Mouse (Mus musculus) layer of hippocampus, adult 2 months (tissue): ENCODE results near the gene Tgfb2. TPM values are rescaled to one million over a fixed set of nuclear protein-coding genes. Genes with fewer than 3 reads are reported as not detected.

Experiments
- DNase-seq, 2 experiments: peaks; one replicate each; pipeline ENCODE4 v3.0.0; 2022; ENCODE audit warnings: low spot score in 2 of 2
- H3K27ac ChIP-seq: fragments of 200-600 bp; 2 replicates; pipeline ENCODE4 v1.8.1; 2022
- H3K4me3 ChIP-seq: fragments of 200-600 bp; 2 replicates; pipeline ENCODE4 v1.8.1; 2022; ENCODE audit warnings: mild to moderate bottlenecking
- CTCF ChIP-seq: fragments of 200-600 bp; conservative IDR thresholded peaks from 2 replicates; pipeline ENCODE4 v1.8.1; 2022; ENCODE audit warnings: antibody characterized with exemption, mild to moderate bottlenecking, moderate library complexity
- total RNA-seq, 2 experiments: library from RNA; stranded (reverse); gene quantifications; 2 replicates each; pipeline ENCODE4 v1.2.3; 2021

Tgfb2 gene
- total RNA-seq, 2 experiments from 2014 or later: 27.0 to 35.4 TPM

DNA sequence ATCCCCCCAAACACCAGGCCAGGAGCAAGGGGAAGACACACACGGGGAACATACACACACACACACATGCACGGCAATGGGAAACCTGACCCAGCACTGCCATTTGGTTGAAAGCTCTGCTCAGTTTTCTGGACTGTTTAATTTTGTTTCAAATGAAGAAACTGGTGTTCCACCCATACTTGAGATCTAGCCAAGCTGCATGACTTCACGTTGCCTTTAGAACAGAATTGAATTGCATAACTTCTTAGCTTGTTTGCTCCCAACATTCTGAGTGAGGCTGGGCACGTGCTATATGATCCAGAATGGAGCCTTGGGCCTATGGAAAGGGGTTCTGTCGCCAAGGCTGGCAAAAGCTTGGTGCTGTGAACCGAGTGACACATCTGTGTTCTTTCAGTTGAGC, 87.5 kb downstream of the Tgfb2 start:
- no peak for DNase-seq
- Histone ChIP-seq H3K27ac (no peak overlapping the region), H3K4me3 (no peak overlapping the region)
- TF ChIP-seq CTCF: no peak

DNA sequence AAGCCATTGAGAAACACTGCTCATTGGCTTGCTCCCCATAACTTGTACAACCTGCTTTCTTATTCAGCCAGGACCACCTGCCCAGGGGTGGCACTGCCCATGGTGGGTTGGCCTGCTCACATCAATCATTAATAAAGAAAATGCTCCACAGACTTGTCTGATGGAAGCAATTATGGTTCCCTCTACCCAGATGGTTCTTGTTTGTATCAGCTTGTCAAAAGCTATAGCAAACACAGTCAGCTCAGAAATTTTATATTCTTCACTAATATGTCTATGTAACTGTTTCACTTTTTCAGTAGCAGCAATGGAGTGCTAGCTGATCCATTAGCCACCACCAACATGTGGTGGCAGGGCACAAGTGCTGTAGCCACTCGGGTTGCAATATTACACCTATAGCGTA, 94.4 kb downstream of the Tgfb2 start:
- H3K27ac ChIP-seq: no peak overlapping the region
- no peak overlapping the region for H3K4me3 ChIP-seq
- no peak for TF ChIP-seq CTCF
- DNase-seq: no peak

DNA sequence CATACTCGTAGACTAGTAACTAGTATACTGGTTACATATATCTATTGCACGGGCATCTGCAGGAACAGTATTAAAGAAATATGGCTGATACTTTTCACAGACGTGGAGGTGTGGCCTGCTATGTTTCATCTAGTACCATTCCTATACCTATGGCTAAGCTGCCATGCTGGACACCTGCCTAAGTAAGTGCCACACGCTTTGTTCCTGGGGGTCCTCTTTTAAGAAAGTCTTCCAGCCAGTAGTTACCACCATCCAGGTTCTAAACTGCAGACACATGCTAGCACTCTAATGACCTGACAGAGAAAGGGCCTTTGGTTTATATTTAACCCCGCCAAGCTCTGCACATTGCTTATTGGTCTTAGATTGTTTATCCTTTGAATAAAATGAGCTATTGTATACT, 95.3 kb downstream of the Tgfb2 start:
- Histone ChIP-seq H3K27ac (peak overlapping the region; percentile 51; the same call in 1 of the 2 replicates), H3K4me3 (no peak overlapping the region)
- no peak for TF ChIP-seq CTCF
- DNase-seq: no peak

DNA sequence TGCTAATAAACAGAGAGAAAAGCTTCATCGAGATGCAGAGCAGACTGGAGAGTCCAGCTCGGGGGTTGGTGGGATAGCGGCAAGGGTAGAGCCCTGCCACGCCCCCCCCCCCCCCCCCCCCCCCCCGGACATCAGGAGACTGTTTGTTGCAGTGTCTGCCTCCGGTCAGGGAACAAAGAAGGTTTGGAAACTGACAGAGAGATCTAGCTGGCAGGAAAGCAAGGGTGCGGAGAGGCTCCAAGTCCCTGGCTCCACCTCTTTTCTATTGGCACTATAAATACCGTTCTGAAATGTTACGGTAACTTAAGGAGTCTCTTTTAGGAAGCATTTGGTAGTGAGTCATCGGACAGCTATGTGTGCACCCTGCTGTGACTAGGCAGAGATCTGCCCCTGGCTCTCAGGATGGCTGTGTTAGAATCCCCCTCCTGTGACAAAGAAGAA, 96.0 kb downstream of the Tgfb2 start:
- H3K4me3 ChIP-seq: no peak overlapping the region; the same call in 1 of the 2 replicates
- H3K27ac ChIP-seq: peak overlapping the region; percentile 51; the same call in 1 of the 2 replicates
- no peak for DNase-seq
- TF ChIP-seq CTCF: no peak

DNA sequence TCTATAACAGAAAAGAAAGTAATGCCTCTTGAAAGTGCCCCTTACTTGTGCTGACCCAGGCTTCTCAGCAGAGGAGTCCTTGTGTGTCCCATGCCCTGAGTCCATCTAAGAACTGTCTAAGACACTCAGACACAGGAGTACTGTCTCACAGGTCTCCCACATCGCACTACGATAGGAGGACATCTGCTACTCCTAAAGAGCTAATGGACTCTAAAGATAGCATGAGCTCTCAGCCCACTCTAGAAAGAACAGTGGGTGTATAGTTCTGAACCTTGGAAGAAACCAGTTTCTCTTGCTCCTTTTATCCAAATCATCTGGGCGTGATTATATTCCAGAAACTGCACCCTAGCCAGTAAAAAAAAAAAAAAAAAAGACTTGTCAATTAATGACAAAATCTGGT, 97.7 kb downstream of the Tgfb2 start:
- no peak for DNase-seq
- no peak overlapping the region for H3K4me3 ChIP-seq
- TF ChIP-seq CTCF: no peak
- no peak overlapping the region for H3K27ac ChIP-seq

GRCm38 (mm10) chr1:186605635-186606034, 100.2 kb downstream of the Tgfb2 start:
- Histone ChIP-seq H3K27ac (no peak overlapping the region), H3K4me3 (no peak overlapping the region)
- no peak for TF ChIP-seq CTCF
- DNase-seq: no peak

- TF ChIP-seq CTCF: no peak
- Histone ChIP-seq H3K4me3 (no peak overlapping the region), H3K27ac (no peak overlapping the region)
- no peak for DNase-seq
These were observed 101.7 kb downstream of the Tgfb2 start for GRCm38 (mm10) chr1:186604124-186604523.

DNA sequence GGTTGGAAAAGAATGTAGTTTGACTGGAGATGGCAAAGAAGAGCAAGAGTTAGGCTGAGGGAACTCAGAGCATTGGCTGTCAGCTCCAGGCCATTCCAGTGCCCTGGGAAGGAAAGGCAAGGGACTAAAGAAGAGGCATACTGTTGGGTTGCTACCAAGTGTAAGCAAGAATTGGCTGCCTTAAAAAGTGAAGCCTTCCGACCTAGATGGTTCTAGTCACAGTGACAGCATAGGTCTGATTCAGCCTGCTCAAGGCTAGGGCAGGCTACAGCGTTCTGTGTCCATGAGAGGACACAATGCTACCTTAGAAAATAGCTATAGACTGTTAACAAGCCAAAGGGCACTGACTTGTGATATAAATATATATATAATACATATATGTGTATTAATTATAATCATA, 117.6 kb downstream of the Tgfb2 start:
- no peak for DNase-seq
- H3K4me3 ChIP-seq: no peak overlapping the region
- TF ChIP-seq CTCF: no peak
- H3K27ac ChIP-seq: no peak overlapping the region

GRCm38 (mm10) chr1:186587065-186587804, 118.6 kb downstream of the Tgfb2 start:
- no peak overlapping the region for H3K27ac ChIP-seq
- H3K4me3 ChIP-seq: no peak overlapping the region
- no peak for TF ChIP-seq CTCF
- peak in 1 of 2 experiments; percentile 24 for DNase-seq

DNA sequence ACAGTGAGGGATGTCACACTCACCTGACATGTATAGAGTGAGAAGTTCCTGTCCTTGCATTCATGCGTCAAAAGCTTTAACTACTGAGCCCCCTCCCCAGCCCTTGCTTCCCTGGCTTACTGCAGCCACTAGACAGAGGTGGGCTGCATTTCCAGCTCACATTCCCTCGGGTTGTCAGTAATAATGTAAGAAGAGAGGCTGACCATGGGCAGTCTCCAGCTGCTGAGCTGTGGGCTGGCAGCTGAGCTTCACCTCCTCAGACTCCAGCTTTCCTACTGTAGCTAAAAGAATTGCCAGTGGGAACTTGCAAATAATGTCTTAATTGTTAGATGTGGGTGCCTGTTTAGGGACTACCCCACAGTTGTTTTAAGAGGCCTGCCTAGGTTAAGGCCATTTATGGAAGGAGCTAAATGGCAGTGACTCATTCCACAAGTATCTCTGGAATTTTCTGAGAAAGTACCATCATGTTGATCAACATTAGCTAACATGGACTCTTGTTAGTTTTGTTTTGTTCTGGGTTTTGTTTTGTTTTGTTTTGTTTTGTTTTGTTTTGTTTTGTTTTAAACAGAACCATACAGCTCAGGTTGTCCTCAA, 120.1 kb downstream of the Tgfb2 start:
- DNase-seq: no peak
- no peak overlapping the region for H3K4me3 ChIP-seq
- H3K27ac ChIP-seq: no peak overlapping the region
- TF ChIP-seq CTCF: no peak

- DNase-seq: no peak
- no peak for TF ChIP-seq CTCF
- Histone ChIP-seq H3K4me3 (no peak overlapping the region), H3K27ac (no peak overlapping the region)
These were observed 121.9 kb downstream of the Tgfb2 start for GRCm38 (mm10) chr1:186583933-186584332.

- no peak for TF ChIP-seq CTCF
- no peak overlapping the region for H3K27ac ChIP-seq
- H3K4me3 ChIP-seq: no peak overlapping the region
- DNase-seq: no peak
These were observed 123.7 kb downstream of the Tgfb2 start for GRCm38 (mm10) chr1:186582113-186582512.

GRCm38 (mm10) chr1:186581666-186582065, 124.1 kb downstream of the Tgfb2 start:
- H3K4me3 ChIP-seq: no peak overlapping the region
- no peak overlapping the region for H3K27ac ChIP-seq
- no peak for TF ChIP-seq CTCF
- no peak for DNase-seq

DNA sequence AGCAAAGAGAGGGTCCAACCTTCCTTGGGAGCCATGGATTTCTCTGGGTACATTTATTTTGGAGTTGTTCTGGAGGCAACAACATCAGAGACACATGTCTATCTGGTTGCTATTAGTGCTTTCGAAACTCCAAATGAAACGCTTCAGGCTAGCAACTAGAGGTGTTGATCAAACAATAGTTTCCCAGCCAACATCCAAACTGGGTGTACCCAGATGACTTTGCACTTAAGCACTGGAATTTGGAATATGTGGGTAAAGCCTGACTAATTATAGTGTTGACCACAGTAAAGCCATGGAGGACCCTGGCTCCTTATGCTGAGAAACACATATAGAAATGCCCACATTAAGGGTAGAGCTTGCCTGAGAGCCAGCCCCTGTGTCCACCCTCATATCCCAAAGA, 124.7 kb downstream of the Tgfb2 start:
- Histone ChIP-seq H3K27ac (no peak overlapping the region), H3K4me3 (no peak overlapping the region)
- TF ChIP-seq CTCF: no peak
- DNase-seq: no peak
